Mouse (Mus musculus) brain, embryonic 14.5 days (tissue): ENCODE results near the gene Faim2. TPM values are rescaled to one million over a fixed set of nuclear protein-coding genes. Genes with fewer than 3 reads are reported as not detected.

Experiments used
- DNase-seq: peaks from one replicate; pipeline ENCODE4 v3.0.0-alpha.2; 2011; ENCODE audit warnings: low read depth
- CTCF ChIP-seq: fragments of 200-500 bp; IDR thresholded peaks from 2 replicates; pipeline ENCODE4 v1.5.1; 2012; ENCODE audit warnings: inconsistent platforms, mild to moderate bottlenecking, moderate library complexity, borderline replicate concordance; ENCODE audit not compliant: insufficient read depth, insufficient read length; ENCODE audit errors: extremely low read depth
- POLR2A ChIP-seq: fragments of 200-500 bp; IDR thresholded peaks from 2 replicates; pipeline ENCODE4 v1.6.1; 2012; ENCODE audit warnings: mild to moderate bottlenecking, inconsistent platforms, borderline replicate concordance; ENCODE audit not compliant: poor library complexity, insufficient read depth, insufficient read length, severe bottlenecking; ENCODE audit errors: extremely low read depth
- polyA plus RNA-seq: library from polyadenylated mRNA; depleted of rRNA; stranded (reverse); fragments of >200 nt; gene quantifications from 2 replicates; pipeline ENCODE4 v1.2.3, GENCODE M21; 2012; rRNA removed

Faim2 gene
- polyA plus RNA-seq, result 8.3 and 15.7 TPM in 2 replicates

- TF ChIP-seq POLR2A (no peak), CTCF (peak; percentile 14; the same call in 1 of the 2 replicates)
- peak; percentile 88 for DNase-seq
Measured at GRCm38 (mm10) chr15:99527629-99528353, at the start of gene Faim2. Gene Faim2 (minus strand): TSS chr15:99528165.

- DNase-seq, result no peak
- no peak for TF ChIP-seq POLR2A
- no peak for TF ChIP-seq CTCF
Measured at GRCm38 (mm10) chr15:99569123-99569522, 41.2 kb upstream of the Faim2 start.

GRCm38 (mm10) chr15:99568682-99569081, 40.7 kb upstream of the Faim2 start:
- no peak for TF ChIP-seq CTCF
- TF ChIP-seq POLR2A, result no peak

GRCm38 (mm10) chr15:99567371-99567770, 39.4 kb upstream of the Faim2 start:
- TF ChIP-seq CTCF, result no peak
- no peak for TF ChIP-seq POLR2A
- no peak for DNase-seq

More at GRCm38 (mm10) chr15:99568682-99569081, 40.7 kb upstream of the Faim2 start:
- no peak for DNase-seq

- DNase-seq, result no peak
- TF ChIP-seq CTCF, result no peak
- TF ChIP-seq POLR2A, result no peak
Measured at GRCm38 (mm10) chr15:99560246-99560645, 32.3 kb upstream of the Faim2 start.

GRCm38 (mm10) chr15:99558947-99559346, 31.0 kb upstream of the Faim2 start:
- no peak for DNase-seq
- TF ChIP-seq POLR2A, result no peak
- TF ChIP-seq CTCF, result no peak

- DNase-seq, result no peak
- TF ChIP-seq POLR2A, result no peak
- TF ChIP-seq CTCF, result no peak
Measured at GRCm38 (mm10) chr15:99553767-99554166, 25.8 kb upstream of the Faim2 start.

- TF ChIP-seq POLR2A, result no peak
- no peak for DNase-seq
Measured at GRCm38 (mm10) chr15:99549901-99550300, 21.9 kb upstream of the Faim2 start.

GRCm38 (mm10) chr15:99547732-99548131, 19.8 kb upstream of the Faim2 start:
- TF ChIP-seq CTCF (no peak), POLR2A (no peak)
- no peak for DNase-seq

GRCm38 (mm10) chr15:99546596-99546995, 18.6 kb upstream of the Faim2 start:
- TF ChIP-seq CTCF (no peak), POLR2A (no peak)
- peak; percentile 71 for DNase-seq

GRCm38 (mm10) chr15:99544047-99544446, 16.1 kb upstream of the Faim2 start:
- TF ChIP-seq POLR2A (no peak), CTCF (no peak)

GRCm38 (mm10) chr15:99539891-99540290, 11.9 kb upstream of the Faim2 start:
- no peak for DNase-seq
- TF ChIP-seq CTCF (no peak), POLR2A (no peak)

More at GRCm38 (mm10) chr15:99544047-99544446, 16.1 kb upstream of the Faim2 start:
- no peak for DNase-seq
